Mouse (Mus musculus): ENCODE measurements around the gene Def8. TPM values are rescaled to one million over a fixed set of nuclear protein-coding genes. Genes with fewer than 3 reads are reported as not detected.

The Def8 gene
- total and polyA plus RNA-seq, 2 experiments from 2014 or later = 30.9 to 91.5 TPM

- Histone ChIP-seq H3K4me1 (ENCODE audit: control insufficient read depth, insufficient read depth) (no peaks in the 10 kb centered on the region), H3K27ac (ENCODE audit: low read depth) (no peak overlapping the region), H3K4me2 (ENCODE audit: low read depth, low read length) (no peak overlapping the region), H3K9ac (replicated peaks; ENCODE audit: low read depth, low read length) (no peak overlapping the region), H3K9me3 (replicated peaks; ENCODE audit: control insufficient read depth, low read length) (no peaks in the 10 kb centered on the region), H3K4me3 (ENCODE audit: low read depth, low read length) (no peak overlapping the region), H3K36me3 (replicated peaks; ENCODE audit: control insufficient read depth, insufficient read depth, low read length) (peaks cover 89% of the 10 kb centered on the region), H3K27me3 (ENCODE audit: control insufficient read depth, insufficient read depth, low read length) (no peaks in the 10 kb centered on the region)
- WGBS = 60% methylated on average over 9 of the region's 9 CpGs
- TF ChIP-seq CTCF (IDR thresholded peaks at IDR 0.05; ENCODE audit: low read depth) = peak; percentile 58
- no peak for TF ChIP-seq EP300 (IDR thresholded peaks at IDR 0.05; ENCODE audit: low read depth)
- DNase-seq (ENCODE audit: low spot score) = peak; percentile 29
- no peak for ATAC-seq (ENCODE audit: insufficient read depth, low read depth)
These were observed 38.3 kb upstream of the Def8 start for GRCm38 (mm10) chr8:123384883-123385540.

DNA sequence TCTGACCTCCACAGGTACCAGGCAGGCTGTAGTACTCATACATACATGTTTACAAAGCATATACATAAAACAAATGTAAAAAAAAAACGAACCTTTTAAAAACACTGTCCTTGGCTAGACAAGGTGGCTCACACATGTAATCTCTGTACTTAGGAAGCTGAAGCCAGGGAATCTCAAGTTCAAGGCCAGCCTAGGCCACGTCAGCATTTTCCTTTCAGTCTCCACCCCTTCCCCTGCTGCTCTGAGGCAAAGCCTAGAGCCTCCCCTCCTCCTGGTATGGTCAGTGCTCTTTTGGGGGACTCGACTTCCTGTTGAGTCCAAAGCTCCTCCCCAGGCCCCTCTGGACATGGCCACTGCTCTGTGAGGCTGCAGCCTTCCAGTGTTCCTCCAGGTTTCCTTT, 36.3 kb upstream of the Def8 start:
- H3K27me3 ChIP-seq (ENCODE audit: control insufficient read depth, insufficient read depth, low read length) = no peaks in the 10 kb centered on the region
- no peak overlapping the region for H3K9ac ChIP-seq (replicated peaks; ENCODE audit: low read depth, low read length)
- DNase-seq (ENCODE audit: low spot score) (no peak), ATAC-seq (ENCODE audit: insufficient read depth, low read depth) (no peak)
- H3K9me3 ChIP-seq (replicated peaks; ENCODE audit: control insufficient read depth, low read length) = no peaks in the 10 kb centered on the region
- WGBS = 70% methylated on average over 3 of the region's 3 CpGs
- H3K4me1 ChIP-seq (ENCODE audit: control insufficient read depth, insufficient read depth) = no peaks in the 10 kb centered on the region
- peaks cover 100% of the 10 kb centered on the region for H3K36me3 ChIP-seq (replicated peaks; ENCODE audit: control insufficient read depth, insufficient read depth, low read length)
- H3K4me3 ChIP-seq (ENCODE audit: low read depth, low read length) = no peak overlapping the region
- H3K27ac ChIP-seq (ENCODE audit: low read depth) = no peak overlapping the region
- no peak for TF ChIP-seq EP300 (IDR thresholded peaks at IDR 0.05; ENCODE audit: low read depth)
- TF ChIP-seq CTCF (IDR thresholded peaks at IDR 0.05; ENCODE audit: low read depth) = no peak
- no peak overlapping the region for H3K4me2 ChIP-seq (ENCODE audit: low read depth, low read length)

DNA sequence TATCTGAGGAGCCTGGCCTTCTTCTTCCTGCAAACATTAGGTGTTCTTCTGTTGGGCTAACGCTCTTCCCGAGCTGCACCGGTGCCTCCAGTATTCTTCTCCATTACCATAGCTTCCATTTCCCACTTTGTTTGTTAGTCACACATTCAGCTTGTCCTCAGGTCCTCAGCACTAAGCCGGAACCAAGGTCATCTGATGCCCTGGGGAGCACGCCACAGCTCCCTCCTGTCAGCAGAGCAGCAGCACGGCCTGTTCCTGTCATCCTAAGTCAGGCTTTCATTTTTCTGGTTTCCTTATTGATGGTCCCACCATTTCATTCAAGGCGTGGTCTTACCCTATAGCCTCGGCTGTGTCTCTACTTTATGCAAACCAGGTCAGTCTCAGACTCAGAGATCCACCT, 35.5 kb upstream of the Def8 start:
- no peak for DNase-seq (ENCODE audit: low spot score)
- no peaks in the 10 kb centered on the region for H3K27me3 ChIP-seq (ENCODE audit: control insufficient read depth, insufficient read depth, low read length)
- 73% methylated on average over 8 of the region's 8 CpGs for WGBS
- H3K4me1 ChIP-seq (ENCODE audit: control insufficient read depth, insufficient read depth) = no peaks in the 10 kb centered on the region
- H3K9ac ChIP-seq (replicated peaks; ENCODE audit: low read depth, low read length) = no peak overlapping the region
- ATAC-seq (ENCODE audit: insufficient read depth, low read depth) = no peak
- peaks cover 100% of the 10 kb centered on the region for H3K36me3 ChIP-seq (replicated peaks; ENCODE audit: control insufficient read depth, insufficient read depth, low read length)
- no peak overlapping the region for H3K27ac ChIP-seq (ENCODE audit: low read depth)
- no peak overlapping the region for H3K4me2 ChIP-seq (ENCODE audit: low read depth, low read length)
- H3K4me3 ChIP-seq (ENCODE audit: low read depth, low read length) = no peak overlapping the region
- TF ChIP-seq EP300 (IDR thresholded peaks at IDR 0.05; ENCODE audit: low read depth) (no peak), CTCF (IDR thresholded peaks at IDR 0.05; ENCODE audit: low read depth) (no peak)
- no peaks in the 10 kb centered on the region for H3K9me3 ChIP-seq (replicated peaks; ENCODE audit: control insufficient read depth, low read length)

DNA sequence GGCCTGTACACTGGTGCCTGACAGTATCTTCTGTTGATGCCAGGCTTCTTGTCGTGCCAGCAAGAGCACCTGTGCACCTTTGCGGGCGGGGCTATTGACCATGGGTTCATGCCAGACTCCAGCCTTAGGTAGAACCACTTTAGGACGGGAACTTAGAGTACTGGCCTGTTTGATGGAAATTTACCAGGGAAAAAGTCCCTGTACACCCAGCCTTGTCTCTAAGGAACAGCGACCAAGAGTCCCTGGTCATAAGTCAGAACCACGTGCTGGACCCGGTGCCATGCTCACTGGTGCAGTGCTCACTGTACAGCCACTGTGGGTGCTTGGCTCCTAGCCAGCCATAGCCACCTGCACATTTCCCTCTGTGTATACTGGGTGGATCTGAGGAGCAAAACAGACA, 34.3 kb upstream of the Def8 start:
- Histone ChIP-seq H3K9me3 (replicated peaks; ENCODE audit: control insufficient read depth, low read length) (no peaks in the 10 kb centered on the region), H3K4me1 (ENCODE audit: control insufficient read depth, insufficient read depth) (no peaks in the 10 kb centered on the region), H3K9ac (replicated peaks; ENCODE audit: low read depth, low read length) (no peak overlapping the region), H3K27me3 (ENCODE audit: control insufficient read depth, insufficient read depth, low read length) (no peaks in the 10 kb centered on the region), H3K4me2 (ENCODE audit: low read depth, low read length) (no peak overlapping the region), H3K27ac (ENCODE audit: low read depth) (no peak overlapping the region), H3K4me3 (ENCODE audit: low read depth, low read length) (no peak overlapping the region), H3K36me3 (replicated peaks; ENCODE audit: control insufficient read depth, insufficient read depth, low read length) (peaks cover 100% of the 10 kb centered on the region)
- TF ChIP-seq CTCF (IDR thresholded peaks at IDR 0.05; ENCODE audit: low read depth) = no peak
- no peak for TF ChIP-seq EP300 (IDR thresholded peaks at IDR 0.05; ENCODE audit: low read depth)
- 89% methylated on average over 7 of the region's 7 CpGs for WGBS
- no peak for ATAC-seq (ENCODE audit: insufficient read depth, low read depth)
- no peak for DNase-seq (ENCODE audit: low spot score)

GRCm38 (mm10) chr8:123398308-123398707, 25.0 kb upstream of the Def8 start:
- Histone ChIP-seq H3K4me2 (ENCODE audit: low read depth, low read length) (no peak overlapping the region), H3K27me3 (ENCODE audit: control insufficient read depth, insufficient read depth, low read length) (no peaks in the 10 kb centered on the region), H3K4me3 (ENCODE audit: low read depth, low read length) (no peak overlapping the region), H3K27ac (ENCODE audit: low read depth) (no peak overlapping the region), H3K4me1 (ENCODE audit: control insufficient read depth, insufficient read depth) (no peaks in the 10 kb centered on the region), H3K36me3 (replicated peaks; ENCODE audit: control insufficient read depth, insufficient read depth, low read length) (peaks cover 98% of the 10 kb centered on the region), H3K9ac (replicated peaks; ENCODE audit: low read depth, low read length) (no peak overlapping the region), H3K9me3 (replicated peaks; ENCODE audit: control insufficient read depth, low read length) (no peaks in the 10 kb centered on the region)
- WGBS = 85% methylated on average over 13 of the region's 13 CpGs
- no peak for DNase-seq (ENCODE audit: low spot score)
- no peak for ATAC-seq (ENCODE audit: insufficient read depth, low read depth)
- TF ChIP-seq EP300 (IDR thresholded peaks at IDR 0.05; ENCODE audit: low read depth) = no peak

GRCm38 (mm10) chr8:123401936-123402335, 21.4 kb upstream of the Def8 start:
- ATAC-seq (ENCODE audit: insufficient read depth, low read depth) (no peak), DNase-seq (ENCODE audit: low spot score) (no peak)
- no peaks in the 10 kb centered on the region for H3K27me3 ChIP-seq (ENCODE audit: control insufficient read depth, insufficient read depth, low read length)
- no peaks in the 10 kb centered on the region for H3K4me1 ChIP-seq (ENCODE audit: control insufficient read depth, insufficient read depth)
- no peaks in the 10 kb centered on the region for H3K9me3 ChIP-seq (replicated peaks; ENCODE audit: control insufficient read depth, low read length)
- WGBS = 84% methylated on average over 9 of the region's 9 CpGs
- TF ChIP-seq EP300 (IDR thresholded peaks at IDR 0.05; ENCODE audit: low read depth) (no peak), CTCF (IDR thresholded peaks at IDR 0.05; ENCODE audit: low read depth) (no peak)
- H3K27ac ChIP-seq (ENCODE audit: low read depth) = peak overlapping the region; percentile 33; the same call in 1 of the 2 replicates
- H3K9ac ChIP-seq (replicated peaks; ENCODE audit: low read depth, low read length) = no peak overlapping the region
- no peak overlapping the region for H3K4me2 ChIP-seq (ENCODE audit: low read depth, low read length)
- H3K36me3 ChIP-seq (replicated peaks; ENCODE audit: control insufficient read depth, insufficient read depth, low read length) = peaks cover 65% of the 10 kb centered on the region
- no peak overlapping the region for H3K4me3 ChIP-seq (ENCODE audit: low read depth, low read length)
